Comparison of ENCODE assay signal across 20 mouse cellular contexts in genomic region chr12:100226073-100226472, GRCm38 (mm10). TPM values are rescaled to one million over a fixed set of nuclear protein-coding genes. Genes with fewer than 3 reads are reported as not detected.
A peak's percentile ranks its signal among the peaks of the same experiment; 100 is the strongest.
DNase-seq lines count a peak whose midpoint lies in the region; ATAC-seq and TF ChIP-seq lines count a peak whose summit lies in the region.
"Had no signal": no experiment of that assay in that cellular context is flagged by ENCODE, and none has a peak within 500 bp of the region (broad histone marks: within the 10 kb centered on the region; RNA-seq: fewer than 3 reads in every experiment).

No protein-coding gene starts in this region.

- peaks cover 19% of the 10 kb centered on the region for H3K4me1 ChIP-seq in cortical plate, adult 2 months (ENCODE audit: control insufficient read depth, insufficient read depth, low read length)
- H3K4me1 ChIP-seq in forebrain, embryonic 15.5 days, result peaks cover 49% of the 10 kb centered on the region
- H3K4me1 ChIP-seq in midbrain, embryonic 13.5 days (replicated peaks), result peaks cover 66% of the 10 kb centered on the region
- peaks cover 26% of the 10 kb centered on the region for H3K4me1 ChIP-seq in thymus, adult 2 months (replicated peaks; ENCODE audit: control insufficient read depth, insufficient read depth, low read length)

- H3K9me3 ChIP-seq in forebrain, embryonic 15.5 days, result no peaks in the 10 kb centered on the region
- no peaks in the 10 kb centered on the region for H3K9me3 ChIP-seq in midbrain, embryonic 13.5 days
- H3K9me3 ChIP-seq: embryonic facial prominence, embryonic 13.5 days; hindbrain, embryonic 15.5 days; neural tube, embryonic 13.5 days had no signal

- no peak for TF ChIP-seq CTCF in cortical plate, adult 2 months (IDR thresholded peaks at IDR 0.05; ENCODE audit: extremely low read depth, insufficient read depth, low read length)
- TF ChIP-seq CTCF in thymus, adult 2 months (IDR thresholded peaks at IDR 0.05; ENCODE audit: borderline replicate concordance, control insufficient read depth, extremely low read depth, insufficient read depth, low read length, poor library complexity), result no peak

- H3K4me2 ChIP-seq in forebrain, embryonic 15.5 days (replicated peaks), result no peak overlapping the region
- no peak overlapping the region for H3K4me2 ChIP-seq in midbrain, embryonic 13.5 days (replicated peaks)
- H3K4me2 ChIP-seq: embryonic facial prominence, embryonic 13.5 days; hindbrain, embryonic 15.5 days; liver, embryonic 11.5 days; neural tube, embryonic 13.5 days had no signal

- no peaks in the 10 kb centered on the region for H3K36me3 ChIP-seq in forebrain, embryonic 15.5 days
- H3K36me3 ChIP-seq in midbrain, embryonic 13.5 days, result no peaks in the 10 kb centered on the region
- H3K36me3 ChIP-seq in thymus, adult 2 months (ENCODE audit: control insufficient read depth, insufficient read depth, low read length), result no peaks in the 10 kb centered on the region
- H3K36me3 ChIP-seq: embryonic facial prominence, embryonic 13.5 days; hindbrain, embryonic 15.5 days; neural tube, embryonic 13.5 days had no signal

- H3K27me3 ChIP-seq in forebrain, embryonic 15.5 days, result no peaks in the 10 kb centered on the region
- no peaks in the 10 kb centered on the region for H3K27me3 ChIP-seq in midbrain, embryonic 13.5 days
- no peaks in the 10 kb centered on the region for H3K27me3 ChIP-seq in thymus, adult 2 months (ENCODE audit: control insufficient read depth, insufficient read depth, low read length)
- H3K27me3 ChIP-seq: embryonic facial prominence, embryonic 13.5 days; hindbrain, embryonic 15.5 days; neural tube, embryonic 13.5 days had no signal

- no peak overlapping the region for H3K9ac ChIP-seq in forebrain, embryonic 15.5 days (replicated peaks)
- H3K9ac ChIP-seq in midbrain, embryonic 13.5 days (replicated peaks), result no peak overlapping the region
- H3K9ac ChIP-seq: embryonic facial prominence, embryonic 13.5 days; hindbrain, embryonic 15.5 days; neural tube, embryonic 13.5 days had no signal

- 61% methylated on average over 5 of the region's 5 CpGs for WGBS in forebrain, embryonic 15.5 days
- 80% methylated on average over 5 of the region's 5 CpGs for WGBS in midbrain, embryonic 13.5 days
- WGBS in thymus, adult 2 months, result 53% methylated on average over 5 of the region's 5 CpGs

- H3K4me3 ChIP-seq in cortical plate, adult 2 months (ENCODE audit: insufficient read depth, low read length), result no peak overlapping the region
- no peak overlapping the region for H3K4me3 ChIP-seq in forebrain, embryonic 15.5 days
- H3K4me3 ChIP-seq in midbrain, embryonic 13.5 days (replicated peaks), result no peak overlapping the region
- H3K4me3 ChIP-seq in thymus, adult 2 months (ENCODE audit: control insufficient read depth, insufficient read depth, low read length), result no peak overlapping the region
- H3K4me3 ChIP-seq: embryonic facial prominence, embryonic 13.5 days; hindbrain, embryonic 15.5 days; neural tube, embryonic 13.5 days had no signal

- DNase-seq in layer of hippocampus, adult 9-11 months, result peak; percentile 48
- no peak for DNase-seq in layer of hippocampus, postnatal 14 days (ENCODE audit: low spot score in 2 of 2)
- DNase-seq in thymus, adult 2 months, result no peak
- DNase-seq: adrenal gland, postnatal 36 days; gastrocnemius, postnatal 14 days; kidney, adult 18-20 months; kidney, postnatal 14 days; left cerebral cortex, postnatal 4 days; lung, adult 2 months; lung, postnatal 36 days; thymus, postnatal 36 days had no signal

- peak overlapping the region; percentile 86 for H3K27ac ChIP-seq in cortical plate, adult 2 months (ENCODE audit: insufficient read depth, low read length)
- H3K27ac ChIP-seq in forebrain, embryonic 15.5 days (replicated peaks), result peak overlapping the region; percentile 64
- H3K27ac ChIP-seq in midbrain, embryonic 13.5 days, result peak overlapping the region; percentile 65; the same call in 1 of the 2 replicates
- no peak overlapping the region for H3K27ac ChIP-seq in thymus, adult 2 months (ENCODE audit: control insufficient read depth, insufficient read depth, low read length)
- H3K27ac ChIP-seq: embryonic facial prominence, embryonic 13.5 days; neural tube, embryonic 13.5 days had no signal

- no peak for ATAC-seq in forebrain, embryonic 15.5 days (replicated peaks)
- no peak for ATAC-seq in midbrain, embryonic 13.5 days
- no peak for ATAC-seq in granulocyte monocyte progenitor cell, adult 5-6 weeks (replicated peaks; ENCODE audit: poor library complexity, severe bottlenecking)
- no peak for ATAC-seq in cerebellum, adult (ENCODE audit: insufficient number of reproducible peaks, low FRiP score, low TSS enrichment)

- TF ChIP-seq POLR2A in cortical plate, adult 2 months (IDR thresholded peaks at IDR 0.05; ENCODE audit: extremely low read depth, insufficient read depth, low read length), result no peak
- no peak for TF ChIP-seq POLR2A in thymus, adult 2 months (IDR thresholded peaks at IDR 0.05; ENCODE audit: control insufficient read depth, extremely low read depth, insufficient read depth, low read length, poor library complexity)

RNA-seq across cellular contexts. Expression of gene Calm1, which starts 26.8 kb away (rescaled TPM):
- total RNA-seq in layer of hippocampus, postnatal 14 days (2021), result 1,000 to 10,000 TPM; 1,788 to 1,825 TPM
- 1,823 and 1,842 TPM in 2 replicates for polyA plus RNA-seq in cortical plate, adult 2 months (2012; rRNA removed)
- polyA plus RNA-seq in forebrain, embryonic 15.5 days (2015; fragmentation: Nextera tagmentation; extraction: Ambion mirVana), result 2,112 and 2,174 TPM in 2 replicates
- polyA plus RNA-seq in midbrain, embryonic 13.5 days (2015; fragmentation: Nextera tagmentation; extraction: Ambion mirVana), result 2,058 and 2,203 TPM in 2 replicates
- 154 and 167 TPM in 2 replicates for total RNA-seq in granulocyte monocyte progenitor cell, adult 5-6 weeks (2014; fragmentation: Nextera tagmentation)
- 549 and 572 TPM in 2 replicates for total RNA-seq in granulocyte monocyte progenitor cell, adult 5-6 weeks (2017)
- 511 and 554 TPM in 2 replicates for polyA plus RNA-seq in thymus, adult 2 months (2012; rRNA removed)
